Mouse (Mus musculus) neural tube, embryonic 11.5 days (tissue): ENCODE data around the gene Fyn. TPM values are rescaled to one million over a fixed set of nuclear protein-coding genes. Genes with fewer than 3 reads are reported as not detected.

Experiments
- ATAC-seq: fragments of 200-750 bp; cut with Nextera tagmentation; 2 replicates; pipeline ENCODE4 v1.8.0; 2017; ENCODE audit warnings: moderate number of reproducible peaks, mild to moderate bottlenecking, moderate TSS enrichment, moderate library complexity; ENCODE audit not compliant: insufficient read depth, low FRiP score, low TSS enrichment
- DNase-seq: peaks from one replicate; pipeline ENCODE4 v3.0.0-alpha.2; 2015; ENCODE audit warnings: low spot score
- H3K27ac ChIP-seq: fragments of 300-500 bp; sonication (generic); 2 replicates; pipeline ENCODE4 v1.5.1; 2014; ENCODE audit warnings: low read depth, mild to moderate bottlenecking, low read length
- H3K27me3 ChIP-seq: fragments of 300-500 bp; sonication (generic); 2 replicates; pipeline ENCODE4 v1.6.1; 2014; ENCODE audit warnings: mild to moderate bottlenecking, low read length, mixed read lengths; ENCODE audit not compliant: control insufficient read depth, insufficient read depth
- H3K36me3 ChIP-seq: fragments of 300-500 bp; sonication (generic); 2 replicates; pipeline ENCODE4 v1.6.1; 2014; ENCODE audit warnings: mild to moderate bottlenecking, low read length, moderate library complexity, mixed read lengths; ENCODE audit not compliant: control insufficient read depth, insufficient read depth
- H3K4me1 ChIP-seq: fragments of 300-500 bp; sonication (generic); 2 replicates; pipeline ENCODE4 v1.6.1; 2014; ENCODE audit warnings: low read length, mixed read lengths; ENCODE audit not compliant: control insufficient read depth, insufficient read depth
- H3K4me2 ChIP-seq: fragments of 300-500 bp; sonication (generic); 2 replicates; pipeline ENCODE4 v1.6.1; 2014; ENCODE audit warnings: low read depth, mild to moderate bottlenecking, moderate library complexity
- H3K4me3 ChIP-seq: fragments of 300-500 bp; sonication (generic); 2 replicates; pipeline ENCODE4 v1.5.1; 2014; ENCODE audit warnings: low read depth, low read length
- H3K9ac ChIP-seq: fragments of 300-500 bp; sonication (generic); 2 replicates; pipeline ENCODE4 v1.6.1; 2014; ENCODE audit warnings: mild to moderate bottlenecking, low read length
- H3K9me3 ChIP-seq: fragments of 300-500 bp; sonication (generic); 2 replicates; pipeline ENCODE4 v1.6.1; 2016; ENCODE audit warnings: low read length; ENCODE audit not compliant: control insufficient read depth
- WGBS: fragments of 180-500 bp; shearing (Covaris S2); extraction: QIAGEN DNeasy Blood & Tissue Kit; methylation state at CpG from one replicate; pipeline ENCODE4 v1.1.7; 2014; 5-methylcytosine and 5-hydroxymethylcytosine counted together
- polyA plus RNA-seq: library from polyadenylated mRNA; unstranded; fragments of >200 nt; fragmentation: Nextera tagmentation; extraction: Ambion mirVana; gene quantifications from 2 replicates; pipeline ENCODE4 v1.2.1, GENCODE M21; 2014

Fyn gene
- polyA plus RNA-seq, 1 experiment from 2014 or later, result 66.0 TPM

DNA sequence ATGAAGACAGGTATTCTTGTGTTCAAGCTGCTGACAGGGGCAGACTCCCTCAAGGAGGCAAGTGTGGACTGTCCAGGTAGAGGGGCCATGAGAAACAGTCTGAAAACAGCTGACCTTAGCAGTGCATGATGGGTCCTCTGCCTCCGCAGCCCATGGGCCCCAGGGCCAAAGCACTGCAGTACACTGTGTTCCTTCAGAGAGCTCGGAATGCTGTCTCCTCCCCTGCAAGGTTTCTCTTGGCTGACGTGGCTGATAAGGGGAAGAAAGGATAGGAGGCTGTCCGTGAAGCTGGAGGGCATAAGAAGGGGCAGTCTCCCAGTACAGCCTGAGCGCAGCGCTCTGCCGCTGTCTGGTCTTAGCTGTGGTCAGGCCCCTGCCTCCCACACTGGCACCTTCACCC is 189.2 kb downstream of the Fyn start:
- H3K9me3 ChIP-seq, result no peaks in the 10 kb centered on the region
- H3K9ac ChIP-seq, result no peak overlapping the region
- H3K4me2 ChIP-seq, result no peak overlapping the region
- WGBS, result 77% methylated on average over 7 of the region's 7 CpGs
- H3K4me1 ChIP-seq, result peaks cover 33% of the 10 kb centered on the region
- H3K36me3 ChIP-seq, result no peaks in the 10 kb centered on the region; the same call in 1 of the 2 replicates
- no peak for ATAC-seq
- H3K27me3 ChIP-seq, result no peaks in the 10 kb centered on the region
- no peak overlapping the region for H3K4me3 ChIP-seq
- DNase-seq, result no peak
- H3K27ac ChIP-seq, result peak overlapping the region; percentile 31; the same call in 1 of the 2 replicates

- no peaks in the 10 kb centered on the region for H3K9me3 ChIP-seq
- no peak for DNase-seq
- H3K36me3 ChIP-seq, result no peaks in the 10 kb centered on the region; the same call in 1 of the 2 replicates
- H3K27ac ChIP-seq, result no peak overlapping the region; the same call in 1 of the 2 replicates
- H3K4me1 ChIP-seq, result peaks cover 35% of the 10 kb centered on the region
- H3K4me2 ChIP-seq, result no peak overlapping the region
- no peaks in the 10 kb centered on the region for H3K27me3 ChIP-seq
- ATAC-seq, result no peak
- WGBS, result 53% methylated on average over 5 of the region's 5 CpGs
- H3K4me3 ChIP-seq, result no peak overlapping the region
- H3K9ac ChIP-seq, result no peak overlapping the region
These were observed 189.9 kb downstream of the Fyn start for GRCm38 (mm10) chr10:39558492-39559005.

DNA sequence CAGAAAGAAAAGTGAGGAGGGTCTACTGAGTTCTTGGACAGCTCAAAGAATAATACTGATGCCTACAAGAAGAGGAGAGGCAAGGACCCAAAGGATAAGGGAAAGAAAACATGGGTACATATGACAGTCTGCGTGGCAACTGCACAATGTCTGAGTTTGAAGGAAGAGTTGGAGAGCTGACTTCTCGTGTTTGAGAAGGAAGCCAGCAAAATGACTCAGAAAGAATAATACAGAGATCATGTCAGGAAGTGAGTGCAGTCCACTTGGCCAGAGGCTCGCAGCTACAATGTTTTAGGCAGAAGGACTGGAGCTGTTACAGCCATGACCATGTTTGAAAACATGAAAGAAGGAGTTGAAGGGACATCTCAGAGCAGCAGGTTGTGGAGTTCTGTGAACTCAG is 190.7 kb downstream of the Fyn start:
- no peak overlapping the region for H3K4me3 ChIP-seq
- peaks cover 34% of the 10 kb centered on the region for H3K4me1 ChIP-seq
- no peaks in the 10 kb centered on the region; the same call in 1 of the 2 replicates for H3K36me3 ChIP-seq
- H3K27me3 ChIP-seq, result no peaks in the 10 kb centered on the region
- 82% methylated on average over 3 of the region's 3 CpGs for WGBS
- DNase-seq (no peak), ATAC-seq (no peak)
- no peak overlapping the region for H3K4me2 ChIP-seq
- 0 out of 2 replicates have a peak overlapping the region, but pooled peaks have one; percentile 20 for H3K27ac ChIP-seq
- no peak overlapping the region; the same call in 1 of the 2 replicates for H3K9ac ChIP-seq
- H3K9me3 ChIP-seq, result no peaks in the 10 kb centered on the region

DNA sequence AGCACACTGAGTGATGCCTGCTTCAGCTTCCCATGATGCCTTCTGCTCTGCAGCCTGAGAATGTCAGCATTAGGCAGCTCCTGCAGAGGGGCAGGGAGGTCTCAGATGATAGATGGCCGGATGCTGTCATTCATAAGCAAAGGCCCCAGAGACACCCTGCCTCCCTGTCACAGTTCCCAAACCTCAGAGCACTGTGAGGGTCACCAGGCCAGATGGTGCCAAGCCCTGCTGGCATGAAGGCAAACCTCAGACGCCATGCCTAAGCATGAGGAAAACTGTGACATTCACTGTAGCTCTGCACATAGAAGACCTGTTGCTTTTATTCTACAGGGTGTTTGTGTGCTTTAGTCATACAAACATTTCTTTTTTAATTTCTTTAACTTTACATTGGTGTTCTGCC is 193.7 kb downstream of the Fyn start:
- ATAC-seq, result no peak

DNA sequence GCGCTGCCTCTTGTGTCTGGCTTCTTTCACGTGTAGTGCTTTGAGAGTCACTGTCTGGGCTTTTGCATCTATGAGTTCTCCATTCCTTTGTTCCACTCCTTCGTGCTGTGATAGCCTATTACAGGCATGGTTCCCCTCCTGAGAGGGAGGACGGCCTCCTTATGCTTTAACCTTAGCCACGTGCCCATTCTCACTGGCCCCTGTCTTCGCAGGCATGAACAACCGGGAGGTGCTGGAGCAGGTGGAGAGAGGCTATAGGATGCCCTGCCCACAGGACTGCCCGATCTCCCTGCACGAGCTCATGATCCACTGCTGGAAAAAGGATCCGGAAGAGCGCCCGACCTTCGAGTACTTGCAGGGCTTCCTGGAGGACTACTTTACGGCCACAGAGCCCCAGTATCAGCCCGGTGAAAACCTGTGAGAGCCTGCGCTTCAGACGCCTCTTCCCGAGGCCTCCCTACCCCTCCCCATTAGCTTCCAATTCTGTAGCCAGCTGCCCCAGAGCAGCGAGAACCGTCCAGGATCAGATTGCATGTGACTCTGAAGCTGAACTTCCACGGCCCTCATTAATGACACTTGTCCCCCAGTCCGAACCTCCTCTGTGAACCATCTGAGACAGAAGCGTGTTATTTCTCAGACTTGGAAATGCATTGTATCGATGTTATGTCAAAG is 195.0 kb downstream of the Fyn start:
- Histone ChIP-seq H3K4me2 (no peak overlapping the region), H3K4me3 (no peak overlapping the region), H3K9me3 (no peaks in the 10 kb centered on the region), H3K27ac (peak overlapping the region; percentile 5; the same call in 1 of the 2 replicates), H3K4me1 (peaks cover 5% of the 10 kb centered on the region; the same call in 1 of the 2 replicates), H3K9ac (no peak overlapping the region), H3K36me3 (no peaks in the 10 kb centered on the region), H3K27me3 (no peaks in the 10 kb centered on the region)
- WGBS, result 48% methylated on average over 24 of the region's 24 CpGs
- no peak for ATAC-seq
- no peak for DNase-seq

More for the DNA sequence above, 193.7 kb downstream of the Fyn start:
- H3K27ac ChIP-seq, result no peak overlapping the region
- 61% methylated on average over 2 of the region's 2 CpGs for WGBS
- H3K36me3 ChIP-seq, result no peaks in the 10 kb centered on the region
- no peak for DNase-seq
- H3K9me3 ChIP-seq, result no peaks in the 10 kb centered on the region
- H3K27me3 ChIP-seq, result no peaks in the 10 kb centered on the region
- no peak overlapping the region for H3K4me3 ChIP-seq
- peaks cover 15% of the 10 kb centered on the region; the same call in 1 of the 2 replicates for H3K4me1 ChIP-seq
- H3K9ac ChIP-seq, result no peak overlapping the region
- H3K4me2 ChIP-seq, result no peak overlapping the region

DNA sequence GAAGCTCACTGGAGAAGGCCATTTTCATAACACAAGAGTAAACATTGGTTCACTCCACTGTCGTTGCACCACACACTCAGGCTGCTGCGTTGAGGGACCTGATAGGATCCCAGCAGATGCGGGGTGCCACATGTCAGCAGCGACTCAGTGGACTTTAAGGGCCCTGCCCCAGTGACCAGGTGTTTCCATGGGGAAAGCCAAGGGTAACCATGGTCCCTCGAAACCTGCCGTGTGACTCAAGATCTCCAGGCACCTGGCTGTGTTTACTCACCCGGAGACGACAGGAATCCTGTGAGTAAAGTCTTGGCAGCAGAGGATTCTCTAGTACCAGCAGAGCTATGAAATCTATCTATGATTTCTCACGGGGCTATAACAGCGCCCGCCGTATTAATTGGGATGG is 198.2 kb downstream of the Fyn start:
- no peak overlapping the region for H3K9ac ChIP-seq
- H3K27me3 ChIP-seq, result no peaks in the 10 kb centered on the region
- H3K9me3 ChIP-seq, result no peaks in the 10 kb centered on the region
- H3K36me3 ChIP-seq, result no peaks in the 10 kb centered on the region
- no peak overlapping the region for H3K4me2 ChIP-seq
- WGBS, result 91% methylated on average over 12 of the region's 12 CpGs
- H3K4me3 ChIP-seq, result no peak overlapping the region
- H3K27ac ChIP-seq, result no peak overlapping the region
- no peak for ATAC-seq
- no peak for DNase-seq
- H3K4me1 ChIP-seq, result peaks cover 12% of the 10 kb centered on the region

DNA sequence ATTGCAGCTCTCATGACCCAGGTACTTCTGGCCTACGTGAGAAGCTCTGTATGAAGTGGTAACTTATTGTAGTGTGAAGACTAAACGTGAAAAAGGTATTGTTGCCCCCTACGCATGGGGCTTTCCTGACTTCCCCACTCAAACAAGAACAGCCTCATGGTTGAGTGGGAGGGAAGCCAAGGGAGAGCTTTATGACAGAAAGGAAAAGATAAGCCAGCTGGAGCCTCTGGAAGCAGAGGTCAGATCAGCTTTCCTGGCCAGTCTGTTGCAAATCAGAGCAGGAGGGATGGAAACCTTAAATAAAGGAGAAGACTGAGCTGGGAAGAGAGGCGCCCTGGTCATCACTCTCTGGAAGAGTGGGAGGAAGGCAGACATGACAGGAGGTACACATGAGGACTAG is 200.3 kb downstream of the Fyn start:
- no peak for DNase-seq
- ATAC-seq, result no peak
- Histone ChIP-seq H3K4me3 (no peak overlapping the region), H3K36me3 (no peaks in the 10 kb centered on the region), H3K9ac (no peak overlapping the region), H3K9me3 (no peaks in the 10 kb centered on the region), H3K4me1 (peaks cover 15% of the 10 kb centered on the region), H3K27me3 (no peaks in the 10 kb centered on the region), H3K27ac (no peak overlapping the region), H3K4me2 (no peak overlapping the region)
- 88% methylated on average over 4 of the region's 4 CpGs for WGBS

DNA sequence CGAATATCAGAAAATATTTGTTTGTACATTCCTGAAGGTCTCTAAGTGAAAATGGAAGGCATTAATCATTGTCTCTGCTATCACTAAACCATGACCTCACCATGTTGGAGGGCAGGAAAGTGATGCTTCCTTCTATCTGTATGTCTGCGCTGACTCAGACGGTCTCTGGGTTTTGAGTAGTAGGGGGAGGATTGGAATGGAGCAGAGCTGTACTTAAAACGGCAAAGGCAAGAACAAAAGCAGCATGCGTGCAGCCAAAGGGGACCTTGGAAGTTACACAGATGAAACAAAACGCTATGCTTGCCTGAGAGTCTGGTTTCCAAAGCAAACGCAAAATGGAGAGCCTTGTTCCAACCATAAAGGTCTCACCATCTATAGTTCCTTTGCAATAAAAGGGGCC is 202.4 kb downstream of the Fyn start:
- Histone ChIP-seq H3K4me2 (no peak overlapping the region), H3K4me3 (no peak overlapping the region), H3K27ac (peak overlapping the region; percentile 67; the same call in 1 of the 2 replicates), H3K9ac (no peak overlapping the region), H3K4me1 (peaks cover 15% of the 10 kb centered on the region), H3K36me3 (no peaks in the 10 kb centered on the region), H3K9me3 (no peaks in the 10 kb centered on the region), H3K27me3 (no peaks in the 10 kb centered on the region)
- ATAC-seq (no peak), DNase-seq (no peak)
- 60% methylated on average over 7 of the region's 7 CpGs for WGBS
